Mouse (Mus musculus) layer of hippocampus, postnatal 10 days (tissue): ENCODE measurements around the gene Hoxa13. TPM values are rescaled to one million over a fixed set of nuclear protein-coding genes. Genes with fewer than 3 reads are reported as not detected.

ENCODE experiments used
- DNase-seq, 2 experiments: peaks; one replicate each; pipeline ENCODE4 v3.0.0; 2021; ENCODE audit warnings: low spot score in 2 of 2
- total RNA-seq, 2 experiments: library from RNA; stranded (reverse); gene quantifications; 2 replicates each; pipeline ENCODE4 v1.2.3; 2021

Hoxa13 gene
- total RNA-seq, 2 experiments from 2014 or later, result not detected

DNA sequence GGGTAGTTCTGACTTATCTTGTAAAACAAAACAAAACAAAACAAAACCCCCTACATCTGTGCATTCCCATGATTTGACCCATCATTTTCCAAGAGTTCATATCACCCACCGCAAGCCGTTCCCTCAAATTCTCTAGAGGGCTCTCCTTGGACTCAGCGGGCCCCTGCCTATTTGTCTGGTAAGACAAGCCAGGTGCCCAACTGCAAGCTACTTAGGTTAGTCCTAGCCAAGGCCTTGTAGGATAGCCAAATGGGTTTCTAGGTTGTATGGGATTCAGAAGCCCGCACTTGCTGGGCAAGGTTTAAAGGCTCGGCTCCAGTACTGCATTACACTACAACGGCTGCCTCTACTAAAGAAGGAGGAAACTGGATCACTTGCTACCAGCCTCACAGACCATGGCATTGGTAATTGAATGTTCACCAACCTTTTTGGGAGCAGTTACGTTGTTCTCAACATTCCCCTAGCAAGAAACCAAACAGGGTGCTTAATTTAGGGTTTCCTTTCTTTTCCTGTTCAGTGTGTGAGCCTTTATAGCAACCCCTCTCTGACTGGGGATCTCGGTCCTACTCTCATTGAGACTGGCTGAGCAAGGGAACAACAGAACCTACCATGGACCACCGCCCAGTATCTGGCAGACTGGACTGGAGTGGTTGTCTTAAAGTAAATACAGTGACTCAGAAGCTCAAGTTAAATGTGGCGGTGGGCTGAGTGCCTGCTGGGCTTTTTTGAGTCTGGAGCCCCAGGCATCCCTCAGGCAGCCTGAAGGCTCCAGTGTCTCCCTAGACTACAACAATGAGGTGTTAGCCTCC, 23.1 kb downstream of the Hoxa13 start:
- no peak for DNase-seq

DNA sequence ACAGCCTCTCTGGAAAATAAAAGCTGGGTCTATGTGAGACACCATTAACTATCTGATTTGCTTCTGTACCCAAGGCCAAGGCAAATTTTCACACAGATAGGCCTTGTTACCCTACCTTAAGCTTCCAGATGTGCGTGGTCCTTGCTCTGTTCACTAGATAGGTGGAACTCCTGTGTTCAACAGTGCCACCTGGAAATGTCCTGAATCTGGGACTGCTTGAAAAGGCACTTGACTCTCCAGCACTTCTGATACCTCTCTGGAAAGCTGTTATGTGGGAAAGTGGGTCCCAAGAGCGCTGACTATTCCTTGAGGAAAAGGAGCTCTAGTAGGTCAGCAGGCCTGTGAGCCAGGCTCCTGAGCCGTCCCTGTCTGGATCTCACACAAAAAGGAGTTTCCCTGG, 23.9 kb downstream of the Hoxa13 start:
- DNase-seq, result no peak

DNA sequence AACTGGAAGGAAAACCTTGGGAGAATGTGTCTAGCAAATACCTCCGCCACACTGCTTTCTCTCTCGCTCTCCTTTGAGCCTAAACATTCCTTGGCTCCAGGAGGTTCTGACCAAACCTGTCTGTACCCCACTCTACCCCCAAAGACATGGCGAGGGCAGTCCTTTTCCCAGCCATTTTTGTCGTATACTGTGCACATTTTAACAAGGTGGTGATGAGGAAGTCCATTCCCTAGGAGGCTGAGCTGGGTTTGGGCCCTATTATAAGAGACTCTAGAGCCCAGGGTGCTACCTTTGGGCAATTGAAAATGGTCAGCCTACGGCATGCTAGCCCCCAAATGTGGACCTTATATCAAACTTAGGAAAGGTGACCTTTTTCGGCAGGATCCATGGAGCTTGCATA, 24.8 kb downstream of the Hoxa13 start:
- no peak for DNase-seq

DNA sequence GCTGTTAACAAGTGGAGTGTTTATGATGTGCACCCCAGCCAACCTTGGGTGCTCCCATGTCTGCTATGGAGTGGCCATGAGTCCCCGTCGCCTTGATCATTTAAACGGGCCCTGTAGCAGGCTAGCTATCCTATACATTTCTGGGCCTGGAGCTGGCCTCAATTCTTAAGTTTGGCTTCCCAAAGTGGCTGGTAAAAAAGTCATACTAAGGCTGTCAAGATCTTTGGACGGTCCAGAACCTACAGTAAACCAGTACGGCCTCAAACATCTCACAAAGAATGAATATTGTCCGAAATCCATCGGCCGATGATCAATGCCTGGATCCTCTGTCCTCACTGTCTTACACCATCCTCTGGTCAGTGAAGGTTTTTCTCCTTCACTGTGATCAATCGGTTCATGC, 25.4 kb downstream of the Hoxa13 start:
- DNase-seq, result no peak

DNA sequence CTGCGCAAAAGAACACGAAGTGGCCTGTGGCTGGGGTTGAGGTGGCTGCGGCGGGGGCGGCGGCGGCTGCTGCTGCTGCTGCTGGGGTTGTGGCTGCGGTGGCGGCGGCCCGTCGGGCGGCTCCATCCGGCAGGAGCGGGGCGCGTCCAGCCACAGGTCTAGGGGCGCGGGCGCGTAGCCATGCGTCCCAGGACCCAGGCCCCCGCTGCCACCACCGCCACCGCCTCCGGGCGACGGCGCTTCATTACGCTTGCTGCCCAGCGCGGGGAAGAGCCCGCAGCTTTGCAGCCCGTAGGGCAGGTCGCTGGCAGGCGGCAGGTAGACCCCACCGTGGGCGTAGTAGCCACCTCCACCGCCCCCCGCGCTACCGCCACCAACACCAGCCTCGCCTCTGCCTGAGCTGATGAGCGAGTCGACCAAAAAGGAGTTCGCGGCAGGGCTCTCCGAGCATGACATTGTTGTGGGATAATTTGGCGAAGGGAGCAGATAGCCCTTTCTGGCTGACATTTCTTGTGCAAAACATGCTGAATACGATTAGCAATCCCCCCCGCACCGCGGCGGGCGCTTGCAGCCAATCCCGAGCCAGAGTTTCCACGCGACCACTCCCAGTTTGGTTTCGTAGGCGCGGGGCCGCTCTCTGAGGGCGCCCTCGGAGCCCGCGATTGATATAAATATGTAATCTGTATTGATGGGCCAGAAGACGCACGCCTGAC, 26.1 kb downstream of the Hoxa13 start:
- DNase-seq, result no peak

DNA sequence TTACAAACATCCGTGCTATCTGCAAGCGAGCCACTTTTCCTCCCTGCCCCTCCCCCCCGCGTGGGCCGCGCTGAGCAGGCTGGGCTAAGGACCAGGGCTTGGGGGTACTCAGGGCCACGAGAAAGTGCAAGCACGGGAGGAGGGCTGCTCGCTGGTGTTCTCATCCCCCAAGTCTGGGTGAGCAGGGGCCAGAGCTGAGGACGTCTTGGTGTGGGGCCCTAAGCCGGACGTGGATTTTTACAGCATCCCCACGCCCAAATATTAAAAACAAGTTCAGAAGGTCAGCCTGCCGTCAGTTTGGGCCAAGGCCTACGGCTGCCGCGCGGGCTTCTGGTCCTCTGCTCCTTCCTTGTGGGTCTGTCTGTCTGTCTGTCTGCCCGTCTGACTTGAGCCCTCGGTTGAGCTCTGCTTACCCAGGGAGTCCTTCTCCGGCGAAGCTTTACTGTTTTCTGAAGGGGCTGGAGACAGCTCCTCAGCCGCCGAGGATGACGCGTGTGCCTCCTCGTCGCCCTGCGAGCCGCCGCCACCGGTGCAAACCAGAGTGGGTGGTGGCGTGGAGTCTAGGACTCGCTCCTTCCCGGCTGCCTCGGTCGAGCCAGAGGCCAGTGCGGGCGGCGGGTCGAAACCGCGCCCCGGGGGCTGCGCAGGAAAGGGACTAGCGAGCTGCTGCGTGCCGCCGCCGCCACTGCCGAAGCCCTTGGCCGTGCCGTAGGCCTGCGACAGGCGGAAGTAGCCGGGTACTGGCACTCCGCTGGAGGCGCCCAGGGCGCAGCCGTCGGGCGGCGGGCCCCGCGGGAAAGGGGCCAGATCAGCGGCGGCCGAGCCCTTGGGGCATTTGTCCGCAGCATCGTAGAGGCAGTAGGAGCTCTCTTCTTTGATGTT, 26.9 kb downstream of the Hoxa13 start:
- no peak for DNase-seq

DNA sequence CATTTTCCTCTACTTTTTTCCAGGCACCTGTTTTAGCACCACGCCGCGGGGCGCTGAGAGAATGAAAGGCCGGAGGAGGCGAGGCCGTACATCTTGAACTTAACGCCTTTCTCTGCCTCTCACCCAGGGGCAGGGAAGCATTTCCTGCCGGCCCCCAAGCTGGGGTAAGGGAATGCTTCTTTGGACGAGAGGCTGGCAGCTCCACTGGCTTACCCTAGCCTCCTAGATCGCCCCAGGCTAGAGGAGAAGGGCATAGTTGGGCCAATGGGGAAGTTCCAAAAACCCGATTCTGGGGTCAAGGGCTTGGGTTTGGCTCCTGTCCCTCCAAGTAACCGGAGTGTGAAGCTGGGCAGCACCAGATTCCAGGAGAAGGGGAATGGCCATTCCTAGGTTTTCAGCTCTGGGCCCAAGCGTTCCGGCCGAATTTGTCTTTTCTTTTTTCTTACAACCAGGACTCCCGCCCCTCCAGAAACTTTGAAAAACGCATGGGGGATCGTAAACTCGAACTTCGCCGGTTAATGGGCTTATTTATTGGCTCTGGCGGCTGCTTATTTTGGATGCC, 27.6 kb downstream of the Hoxa13 start:
- DNase-seq, result no peak

DNA sequence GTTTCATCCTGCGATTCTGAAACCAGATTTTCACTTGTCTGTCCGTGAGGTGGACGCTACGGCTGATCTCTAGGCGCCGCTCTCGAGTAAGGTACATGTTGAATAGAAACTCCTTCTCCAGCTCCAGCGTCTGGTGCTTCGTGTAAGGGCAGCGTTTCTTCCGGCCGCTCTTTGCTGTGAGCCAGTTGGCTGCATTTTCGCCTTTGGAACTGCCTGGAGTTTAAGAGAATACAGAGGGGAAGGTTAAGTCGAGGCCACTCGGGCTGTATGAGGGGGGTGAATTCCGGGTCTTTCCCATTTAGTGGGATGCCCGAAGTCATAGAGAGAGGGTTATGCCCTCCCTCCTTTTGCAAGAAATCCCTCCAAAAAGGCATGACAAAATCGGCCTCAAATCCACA, 28.1 kb downstream of the Hoxa13 start:
- DNase-seq, result no peak

DNA sequence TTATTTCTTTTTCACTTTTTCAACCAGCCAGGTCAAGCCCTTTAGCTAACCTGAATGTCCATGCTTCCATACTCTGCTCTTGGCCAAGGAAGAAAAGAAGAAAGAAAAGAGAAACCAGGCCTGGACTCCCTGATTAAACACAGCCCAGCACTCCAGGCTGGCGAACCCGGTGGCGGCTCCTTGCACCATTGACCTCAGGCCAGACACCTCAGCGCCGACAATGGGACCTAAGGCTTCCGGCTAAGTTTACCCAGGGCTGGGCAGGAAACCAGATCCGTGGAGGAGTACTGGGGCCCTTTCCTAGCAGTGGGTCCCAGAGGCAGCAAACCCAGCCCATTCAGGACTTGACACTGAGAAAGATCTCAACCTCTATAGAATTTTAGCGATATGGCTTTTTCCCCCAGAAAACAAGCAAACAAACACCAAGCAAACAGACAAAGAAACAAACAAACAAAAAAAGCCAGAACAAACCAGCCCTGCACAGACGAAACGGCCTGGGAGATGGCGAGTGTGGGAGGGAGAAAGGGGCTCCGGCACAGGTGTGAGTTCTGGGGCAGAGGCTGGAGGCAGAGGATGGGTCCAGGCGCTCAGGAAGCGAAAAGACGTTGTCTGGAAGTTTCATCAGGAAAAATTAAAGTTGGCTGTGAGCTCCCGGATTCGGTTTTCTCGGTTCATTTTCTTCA, 28.7 kb downstream of the Hoxa13 start:
- no peak for DNase-seq

DNA sequence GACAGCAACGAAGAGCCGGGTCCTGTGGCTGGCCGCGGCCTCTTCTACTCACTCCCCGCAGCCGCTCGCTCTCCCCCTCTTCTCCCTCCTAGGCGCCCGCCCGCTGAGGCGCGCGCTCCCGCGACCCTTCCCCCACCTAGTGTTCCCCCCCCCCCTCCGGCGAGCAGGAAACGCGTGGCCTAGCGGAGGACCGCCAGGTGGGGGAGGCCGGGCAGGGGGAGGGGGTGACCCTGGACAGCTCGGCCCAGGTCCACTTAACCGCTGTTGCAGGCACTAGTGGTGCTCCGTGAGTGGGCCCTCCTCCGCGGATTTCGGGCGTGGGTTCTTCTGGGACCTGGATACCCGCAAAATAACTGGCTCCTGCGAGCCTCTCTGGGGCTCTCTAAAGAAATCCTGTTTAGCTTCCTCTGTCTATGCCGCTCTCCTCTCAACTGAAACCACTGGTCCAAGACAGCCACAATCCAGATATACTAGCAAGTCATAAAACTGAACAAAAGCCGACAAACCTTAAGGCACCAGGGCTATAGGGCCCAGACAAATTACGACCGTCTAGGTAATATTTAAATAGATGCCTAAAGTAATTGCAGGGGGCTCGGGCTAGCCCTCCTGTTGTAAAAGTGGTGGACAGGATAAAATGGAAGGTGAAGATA, 30.0 kb downstream of the Hoxa13 start, which contains the start of gene Hoxa9:
Hoxa9 (minus strand) TSS at position 574 of the 650 bp plus-strand sequence.
- no peak for DNase-seq

DNA sequence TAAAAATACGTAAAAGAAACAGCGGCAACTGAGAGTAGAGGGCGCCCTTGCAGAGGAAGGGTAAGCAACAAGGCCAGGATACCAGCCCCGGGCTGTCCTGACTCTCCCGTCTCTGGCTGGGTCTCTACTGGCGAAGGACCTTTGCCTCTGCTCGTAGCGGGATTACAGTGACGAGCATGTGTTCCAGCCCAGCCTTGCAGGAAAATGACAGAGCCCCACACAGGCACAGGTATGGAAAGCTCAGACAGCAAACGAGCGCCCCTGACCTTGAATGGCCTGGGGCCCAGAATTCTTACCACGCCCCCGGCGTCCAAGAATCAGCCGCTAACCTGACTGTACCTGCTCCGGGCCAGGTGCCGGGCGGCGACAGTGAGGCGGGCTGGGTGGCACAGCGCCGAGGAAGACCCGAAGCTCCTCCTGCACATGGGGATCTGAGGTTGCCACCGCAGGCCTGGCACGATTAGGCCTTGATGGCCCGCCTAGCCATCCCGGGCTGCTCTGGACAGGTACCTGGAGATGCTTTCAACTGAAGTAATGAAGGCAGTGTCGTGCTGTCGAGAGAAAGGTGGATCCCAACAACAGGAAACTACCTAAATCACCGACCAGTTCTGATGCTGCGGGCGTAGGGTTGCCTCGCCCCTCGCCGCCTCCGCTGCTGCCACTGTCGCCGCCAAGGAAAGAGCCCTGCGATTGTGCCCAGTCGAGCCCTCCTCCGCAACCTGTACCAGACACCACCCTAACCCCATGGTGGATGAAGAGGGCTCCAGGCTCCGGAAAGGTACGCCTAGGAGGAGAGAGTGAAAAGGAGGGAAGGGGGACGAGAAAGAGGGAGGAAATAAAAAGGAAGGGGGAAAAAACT, 30.9 kb downstream of the Hoxa13 start:
- no peak for DNase-seq

DNA sequence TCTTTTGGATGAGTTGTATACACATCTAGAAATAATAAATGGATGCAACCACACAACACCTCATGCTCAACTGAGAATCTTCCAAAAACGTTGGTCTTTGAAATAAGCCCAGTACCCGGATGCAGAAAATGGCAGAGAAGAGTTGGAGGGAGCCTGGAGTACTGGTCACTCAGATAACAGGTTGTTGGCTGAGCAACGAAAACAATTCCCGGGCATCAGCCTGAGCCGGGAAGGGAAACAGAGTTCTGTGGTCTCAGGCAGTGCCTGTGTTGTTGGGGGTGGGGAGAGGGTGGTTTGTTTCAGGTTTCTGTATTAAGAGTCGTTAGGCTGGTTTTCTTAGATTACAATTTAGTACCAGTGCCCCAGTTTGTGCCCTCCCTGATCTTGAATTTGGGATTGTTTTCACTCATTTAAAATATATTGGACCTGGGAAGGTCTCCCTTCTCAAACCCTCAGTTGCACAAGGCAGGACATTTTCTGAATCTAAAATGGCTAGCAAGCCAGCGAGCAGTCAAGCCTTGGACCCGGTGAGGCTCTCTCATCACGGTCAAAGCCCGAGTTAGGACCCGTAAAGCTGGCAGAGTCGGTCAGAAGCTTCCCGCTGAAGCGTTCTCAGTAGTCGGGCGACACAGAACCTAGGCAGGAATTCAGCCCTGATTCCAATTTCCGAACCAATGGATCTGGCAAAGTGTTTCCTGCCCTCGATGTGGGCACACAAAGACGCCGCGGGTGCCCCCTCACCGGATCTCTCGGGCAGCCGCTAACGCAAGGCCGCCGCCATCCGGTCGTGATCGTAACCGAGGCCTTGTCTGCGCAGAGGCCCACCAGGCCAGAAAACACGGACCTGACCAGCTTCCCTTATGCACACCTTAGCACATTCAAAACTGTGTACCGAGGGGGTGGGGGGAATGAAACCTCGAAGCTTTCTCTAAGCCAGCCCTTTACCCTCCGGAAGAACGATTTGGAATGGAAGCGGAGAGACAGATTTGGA, 31.9 kb downstream of the Hoxa13 start:
- DNase-seq, result no peak

DNA sequence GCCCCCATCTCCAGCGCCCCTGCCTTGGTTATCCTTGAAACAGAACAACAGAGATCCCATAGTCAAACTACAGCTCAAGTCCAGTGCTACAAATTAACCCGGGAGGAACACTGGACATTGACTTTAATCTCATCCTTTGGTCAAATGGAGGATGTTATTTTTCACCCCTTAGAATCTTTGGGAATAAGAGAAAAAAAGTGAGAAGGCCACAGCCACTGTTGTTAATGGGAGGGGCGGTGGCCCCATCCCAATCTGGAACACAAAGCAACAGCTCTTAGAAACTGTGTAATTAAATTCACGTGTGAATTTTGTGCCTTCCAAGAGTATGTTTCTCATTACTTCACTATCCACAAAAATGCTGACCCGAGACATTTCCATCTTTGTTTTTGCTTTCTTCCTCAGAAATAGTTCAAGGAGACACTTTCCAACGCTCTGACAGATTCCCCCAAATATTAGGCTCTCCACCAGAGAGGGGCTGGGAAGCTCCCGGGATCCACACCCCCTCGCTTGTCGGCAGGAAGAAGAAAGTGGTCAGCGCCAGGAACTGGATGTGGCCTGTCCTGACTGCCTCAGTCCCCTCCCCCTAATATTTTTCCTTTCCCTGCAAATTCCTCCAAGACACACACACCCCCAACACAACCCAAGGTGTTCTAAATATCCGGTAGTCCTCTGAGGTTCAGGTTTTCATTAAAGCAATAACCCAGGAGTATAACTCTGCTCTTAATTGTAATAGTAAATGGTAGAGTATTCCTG, 33.0 kb downstream of the Hoxa13 start:
- DNase-seq, result no peak

DNA sequence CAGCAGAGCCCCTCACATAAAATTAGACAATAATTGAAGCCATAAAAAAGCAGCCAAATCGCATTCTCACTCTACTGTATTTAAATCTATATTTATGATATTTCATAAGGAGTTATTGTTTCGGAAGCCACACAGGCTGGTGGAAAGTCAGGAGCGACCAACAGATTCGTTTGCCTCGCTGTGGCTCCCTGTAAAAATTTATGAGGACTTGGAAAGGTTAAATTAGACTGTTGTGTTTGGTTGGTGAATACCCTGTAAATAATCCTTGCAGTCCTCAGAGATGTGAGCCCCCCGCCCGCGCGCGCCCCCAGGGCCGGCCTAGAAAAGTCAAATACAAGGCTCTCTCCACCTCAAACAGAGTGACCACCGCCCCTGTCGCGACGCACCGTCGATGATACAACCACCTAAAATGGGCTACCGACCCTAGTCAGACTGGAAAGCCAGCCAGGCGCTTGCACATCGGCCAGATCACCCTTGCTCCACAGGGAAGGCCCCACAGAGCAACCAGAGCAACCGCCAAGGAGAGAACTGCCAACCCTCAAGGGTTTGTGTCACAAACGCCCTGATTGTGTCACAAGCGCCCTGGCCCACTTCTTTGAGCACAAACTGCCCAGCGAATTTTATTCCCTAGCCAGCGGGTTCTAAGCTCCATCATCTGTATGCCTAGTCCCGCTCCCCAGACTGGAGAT, 34.0 kb downstream of the Hoxa13 start:
- DNase-seq, result no peak

DNA sequence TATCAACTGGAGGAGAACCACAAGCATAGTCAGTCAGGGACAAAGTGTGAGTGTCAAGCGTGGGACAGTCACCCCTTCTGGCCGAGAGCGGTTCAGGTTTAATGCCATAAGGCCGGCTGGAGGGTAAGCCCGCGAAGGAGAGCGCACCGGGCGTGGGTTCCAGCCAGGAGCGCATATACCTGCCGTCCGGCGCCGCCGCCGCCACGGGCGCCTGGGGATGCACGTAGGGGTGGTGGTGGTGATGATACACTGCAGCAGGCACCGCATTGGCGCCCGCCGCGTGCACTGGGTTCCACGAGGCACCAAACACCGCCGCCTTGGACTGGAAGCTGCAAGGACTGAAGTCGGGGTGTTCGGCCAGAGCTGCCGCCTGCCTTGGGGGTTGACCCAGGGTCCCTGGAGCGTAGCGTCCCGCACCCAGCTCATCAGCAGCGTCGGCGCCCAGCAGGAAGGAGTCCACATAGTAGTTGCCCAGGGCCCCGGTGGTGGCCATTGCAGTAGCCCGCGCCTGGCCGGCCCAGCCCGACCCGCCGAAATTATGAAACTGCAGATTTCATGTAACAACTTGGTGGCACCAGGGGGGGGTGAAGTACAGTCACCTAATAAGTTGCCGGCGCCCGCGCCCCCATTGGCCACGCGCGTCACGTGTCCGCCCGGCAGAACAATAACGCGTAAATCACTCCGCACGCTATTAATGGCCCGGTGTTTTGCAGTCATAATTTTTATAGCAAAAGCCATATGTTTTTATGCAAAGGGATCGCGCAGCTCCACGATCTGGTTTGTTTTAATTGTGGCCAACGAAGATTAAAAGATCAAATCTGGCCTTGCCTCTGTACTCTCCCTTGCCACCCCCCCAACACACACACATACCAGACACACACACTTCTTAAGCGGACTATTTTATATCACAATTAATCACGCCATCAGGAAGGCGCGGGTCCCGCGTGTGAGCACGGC, 34.8 kb downstream of the Hoxa13 start:
- DNase-seq, result no peak
